Mouse (Mus musculus) left cerebral cortex, adult 8-10 months (tissue): Measurements from ENCODE around the gene Wdr60. TPM values are rescaled to one million over a fixed set of nuclear protein-coding genes. Genes with fewer than 3 reads are reported as not detected.

Experiments
- DNase-seq, 2 experiments: peaks; one replicate each; pipeline ENCODE4 v3.0.0; 2022; ENCODE audit warnings: low spot score in 2 of 2
- total RNA-seq, 4 experiments: library from RNA; stranded (reverse); gene quantifications; 2 replicates each; pipeline ENCODE4 v1.2.4; 2022

Wdr60 gene
- total RNA-seq, 4 experiments from 2014 or later: 14.2 to 22.9 (median 17.9) TPM

DNA sequence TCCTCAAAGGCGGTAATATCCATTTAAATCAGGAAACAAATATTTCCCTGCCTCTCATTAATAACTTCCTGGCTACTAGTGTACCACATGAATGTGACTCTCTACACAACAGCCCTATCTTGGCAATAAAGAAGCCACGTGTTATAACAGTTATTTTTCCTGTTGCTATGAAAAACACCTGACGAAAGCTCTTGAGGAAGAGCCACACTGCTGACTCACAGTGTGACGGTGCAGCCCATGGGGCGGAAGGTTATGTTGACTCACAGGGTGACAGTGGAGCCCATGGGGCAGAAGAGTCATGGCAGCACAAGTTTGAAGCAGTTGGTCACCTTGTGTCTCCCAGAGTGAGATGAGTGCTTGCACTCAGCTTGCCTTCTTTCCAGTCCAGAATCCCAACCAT is 6.6 kb upstream of the Wdr60 start:
- no peak for DNase-seq

DNA sequence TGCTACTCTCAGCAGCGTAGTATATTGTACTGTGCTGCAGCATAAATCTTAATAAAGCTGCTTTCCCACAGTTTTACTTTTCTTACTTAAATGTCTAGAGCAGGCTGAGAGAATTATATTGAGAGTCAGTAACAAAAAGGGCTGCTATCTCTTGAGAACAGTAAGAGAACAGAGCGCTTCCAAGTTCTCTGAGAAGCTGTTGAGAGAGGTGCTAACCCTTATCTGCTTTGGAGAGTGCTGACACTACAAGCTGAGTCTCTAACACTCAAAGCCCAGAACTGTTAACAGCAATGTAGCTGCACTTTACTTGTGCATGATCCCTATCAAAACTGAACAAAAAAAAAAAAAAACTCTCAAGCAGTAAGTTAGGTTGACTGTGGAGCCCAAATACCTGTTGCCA is 2.5 kb upstream of the Wdr60 start:
- no peak for DNase-seq

- no peak for DNase-seq
Measured at GRCm38 (mm10) chr12:116264756-116265155, 1.9 kb upstream of the Wdr60 start.

DNA sequence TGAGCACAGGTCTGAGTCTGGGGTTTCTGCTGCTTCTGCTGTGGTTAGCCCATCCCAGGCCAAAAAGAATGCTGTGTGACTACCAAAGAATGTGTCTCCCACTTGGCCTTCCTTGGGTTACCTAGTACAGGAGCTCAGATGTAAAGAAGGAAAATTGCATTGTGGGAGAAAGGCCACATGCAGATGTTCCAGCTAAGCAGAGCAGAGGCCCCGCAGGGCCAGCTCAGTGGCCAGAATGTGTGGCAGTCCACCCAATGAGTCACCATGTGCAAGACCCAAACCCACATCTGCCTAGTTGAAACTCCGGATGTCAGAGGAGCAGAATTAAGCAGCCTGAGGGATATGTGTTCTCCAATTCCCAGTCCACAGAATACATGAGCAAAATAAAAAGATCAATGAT is 4.5 kb downstream of the Wdr60 start:
- DNase-seq: no peak

GRCm38 (mm10) chr12:116255636-116256035 is 7.2 kb downstream of the Wdr60 start:
- no peak for DNase-seq

GRCm38 (mm10) chr12:116254652-116255051 is 8.2 kb downstream of the Wdr60 start:
- DNase-seq: no peak

GRCm38 (mm10) chr12:116244601-116245000 is 18.2 kb downstream of the Wdr60 start:
- DNase-seq: no peak

GRCm38 (mm10) chr12:116238803-116239202 is 24.0 kb downstream of the Wdr60 start:
- no peak for DNase-seq

DNA sequence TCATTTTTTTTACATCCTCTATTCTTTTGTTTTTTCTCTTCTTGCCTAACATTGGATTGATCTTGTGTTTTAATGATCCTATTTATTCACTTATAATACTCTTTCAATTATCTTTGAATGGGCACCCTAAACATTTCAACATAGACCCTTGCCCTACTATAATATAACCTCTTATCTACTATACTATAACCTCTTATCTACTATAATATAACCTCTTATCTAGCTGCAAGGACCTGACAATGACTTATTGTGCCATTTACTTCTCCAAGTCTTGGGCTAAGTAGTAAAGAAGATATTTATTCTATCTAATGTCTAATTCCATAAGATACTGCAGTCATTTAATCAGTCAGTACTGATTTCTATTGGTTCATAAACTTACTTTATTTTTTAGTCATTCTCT is 24.5 kb downstream of the Wdr60 start:
- DNase-seq: no peak

DNA sequence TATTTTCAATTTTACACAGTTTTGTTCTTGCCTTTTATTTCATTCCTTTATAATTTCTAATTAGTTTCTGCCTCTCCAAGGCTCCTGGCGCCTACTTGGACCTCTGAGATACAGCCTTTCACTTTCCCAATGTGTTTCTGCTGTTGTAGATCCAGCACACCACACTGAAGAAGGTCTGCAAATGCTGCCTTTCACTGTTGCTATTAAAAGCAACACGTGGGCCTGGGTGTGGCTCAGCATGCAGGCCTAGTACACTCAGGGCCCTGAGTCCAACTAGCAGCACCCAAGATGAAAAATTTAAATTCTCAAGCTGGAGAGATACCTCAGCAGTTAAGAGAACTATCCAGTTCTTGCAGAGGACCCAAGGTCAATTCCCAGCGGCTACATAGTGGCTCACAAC is 26.2 kb downstream of the Wdr60 start:
- DNase-seq: no peak

- no peak for DNase-seq
Measured at GRCm38 (mm10) chr12:116235356-116235755, 27.5 kb downstream of the Wdr60 start.

DNA sequence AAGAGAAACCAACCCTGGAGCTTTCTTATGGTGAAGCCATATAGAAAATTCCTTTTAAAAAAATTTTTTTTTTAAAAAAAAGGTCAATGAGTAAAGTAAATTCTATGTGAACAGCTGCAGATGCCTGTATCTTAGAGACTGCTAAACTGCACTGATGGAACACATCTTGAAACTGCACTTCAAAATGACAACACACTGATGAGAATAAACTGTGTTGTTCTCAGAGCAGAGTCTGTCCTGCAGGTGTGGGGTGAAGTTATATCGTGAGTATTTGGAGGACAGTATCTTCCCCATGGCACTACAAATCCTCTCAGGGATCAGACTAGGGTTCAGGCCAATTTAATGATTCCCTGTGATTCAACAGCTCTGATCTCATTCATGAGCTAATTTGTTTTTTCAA is 30.8 kb downstream of the Wdr60 start:
- no peak for DNase-seq

DNA sequence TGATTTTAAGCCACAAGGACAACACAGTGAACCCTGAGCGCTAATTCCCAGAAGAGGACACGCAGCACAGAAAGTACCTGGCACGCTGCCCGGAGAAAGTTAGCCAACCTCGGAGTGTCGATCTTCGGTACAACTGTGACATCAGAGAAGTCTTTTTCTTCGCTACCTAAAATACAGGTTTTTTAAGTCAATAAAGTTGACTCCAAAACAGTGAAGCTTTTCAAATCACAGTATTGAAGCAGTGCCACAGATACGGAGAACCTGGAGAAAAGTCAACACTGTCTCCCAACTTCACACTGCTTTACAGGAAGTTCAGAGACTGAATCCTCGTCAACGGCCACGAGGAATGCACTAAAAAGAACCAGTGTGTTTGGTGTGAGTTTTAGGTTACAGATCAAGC is 31.2 kb downstream of the Wdr60 start:
- no peak for DNase-seq

GRCm38 (mm10) chr12:116229451-116229850 is 33.4 kb downstream of the Wdr60 start:
- DNase-seq: no peak

DNA sequence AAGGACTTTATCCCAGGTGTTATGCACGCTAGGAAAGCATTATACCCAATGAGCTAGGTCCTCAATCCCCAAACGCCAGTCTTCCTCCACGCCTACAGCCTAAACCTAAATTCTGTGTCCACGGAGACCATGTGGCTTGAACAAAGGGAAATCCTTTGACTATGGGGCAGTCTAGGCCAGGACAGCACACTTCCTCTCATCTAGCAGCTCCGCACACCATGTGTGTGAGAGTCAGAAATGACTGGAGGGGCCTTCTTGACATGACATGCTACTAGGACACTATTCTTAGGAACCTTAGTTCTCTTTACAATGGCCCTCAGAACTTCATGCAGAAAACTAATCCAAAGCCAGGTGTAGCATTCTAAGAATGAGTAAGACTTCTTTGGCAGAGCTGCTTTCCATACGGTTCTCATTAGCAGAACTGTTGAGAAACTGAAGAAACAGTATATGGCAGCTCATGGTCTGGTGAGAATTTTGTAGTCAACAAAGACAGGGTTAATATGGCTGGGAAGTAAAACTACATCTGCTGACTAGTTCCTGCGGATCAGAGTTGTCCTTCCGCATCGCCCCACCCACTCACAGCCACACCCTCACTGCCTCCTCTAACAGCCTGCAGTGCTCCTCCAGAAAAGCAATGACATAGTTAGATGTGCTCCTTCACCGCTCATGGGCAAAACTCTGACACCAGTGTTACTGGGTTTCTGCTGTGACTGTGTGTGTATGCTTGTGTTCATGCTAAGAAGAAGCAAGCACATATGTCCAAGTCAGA is 36.3 kb downstream of the Wdr60 start:
- DNase-seq: no peak

DNA sequence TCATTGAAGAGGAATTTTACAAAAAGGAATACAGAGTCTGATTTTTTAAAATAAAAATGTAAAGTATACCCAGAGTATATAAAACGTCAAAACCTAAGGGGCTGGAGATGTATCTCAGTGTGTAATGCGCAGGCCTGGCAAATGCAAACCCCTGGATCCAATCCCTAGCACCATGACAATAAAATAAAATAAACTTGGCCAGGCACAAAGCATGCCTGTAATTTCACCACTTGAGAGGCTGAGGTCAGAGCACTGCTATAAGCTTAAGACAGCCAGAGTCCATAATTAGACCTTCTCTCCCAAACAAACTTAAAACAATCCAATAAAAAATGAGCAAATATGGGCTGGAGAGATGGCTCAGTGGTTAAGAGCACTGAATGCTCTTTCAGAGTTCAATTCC is 39.7 kb downstream of the Wdr60 start:
- no peak for DNase-seq

DNA sequence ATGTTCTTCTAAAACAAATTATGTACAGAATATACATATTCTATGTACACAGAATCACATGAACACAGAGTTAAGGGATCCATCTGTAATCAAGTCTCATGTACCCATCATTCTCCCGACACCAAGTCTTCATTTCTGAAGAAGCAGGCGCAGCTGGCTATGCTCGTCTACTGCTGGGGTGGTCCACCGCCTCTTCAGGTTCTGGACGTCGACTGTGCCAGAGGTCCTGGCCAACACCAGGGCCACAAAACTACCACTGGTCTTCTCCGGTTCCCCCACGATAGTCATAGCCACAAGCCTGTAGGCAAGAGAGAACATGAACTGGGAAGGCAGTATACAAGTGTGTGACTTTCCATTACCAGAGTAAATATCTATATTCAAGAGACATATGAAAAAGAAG is 55.3 kb downstream of the Wdr60 start:
- DNase-seq: no peak

DNA sequence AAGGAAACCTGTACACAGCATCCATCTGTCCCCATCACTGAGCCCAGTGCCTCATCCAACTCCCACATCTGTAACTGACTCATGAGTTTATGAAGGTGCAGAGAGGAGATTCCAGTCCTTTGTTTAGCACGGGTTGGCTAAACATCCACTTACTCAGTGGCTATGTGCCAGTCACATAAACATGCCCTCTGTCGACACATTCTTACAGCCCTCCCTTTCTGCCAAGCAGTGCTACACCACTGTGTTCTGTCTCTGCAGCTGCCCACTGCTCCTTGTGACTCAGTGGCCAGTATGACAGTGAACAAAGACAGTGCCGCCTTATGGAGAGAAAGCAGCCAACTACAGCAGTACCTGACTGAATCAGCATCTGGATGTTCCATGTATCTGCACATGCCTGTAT is 57.1 kb downstream of the Wdr60 start:
- peak in 1 of 2 experiments; percentile 35 for DNase-seq

DNA sequence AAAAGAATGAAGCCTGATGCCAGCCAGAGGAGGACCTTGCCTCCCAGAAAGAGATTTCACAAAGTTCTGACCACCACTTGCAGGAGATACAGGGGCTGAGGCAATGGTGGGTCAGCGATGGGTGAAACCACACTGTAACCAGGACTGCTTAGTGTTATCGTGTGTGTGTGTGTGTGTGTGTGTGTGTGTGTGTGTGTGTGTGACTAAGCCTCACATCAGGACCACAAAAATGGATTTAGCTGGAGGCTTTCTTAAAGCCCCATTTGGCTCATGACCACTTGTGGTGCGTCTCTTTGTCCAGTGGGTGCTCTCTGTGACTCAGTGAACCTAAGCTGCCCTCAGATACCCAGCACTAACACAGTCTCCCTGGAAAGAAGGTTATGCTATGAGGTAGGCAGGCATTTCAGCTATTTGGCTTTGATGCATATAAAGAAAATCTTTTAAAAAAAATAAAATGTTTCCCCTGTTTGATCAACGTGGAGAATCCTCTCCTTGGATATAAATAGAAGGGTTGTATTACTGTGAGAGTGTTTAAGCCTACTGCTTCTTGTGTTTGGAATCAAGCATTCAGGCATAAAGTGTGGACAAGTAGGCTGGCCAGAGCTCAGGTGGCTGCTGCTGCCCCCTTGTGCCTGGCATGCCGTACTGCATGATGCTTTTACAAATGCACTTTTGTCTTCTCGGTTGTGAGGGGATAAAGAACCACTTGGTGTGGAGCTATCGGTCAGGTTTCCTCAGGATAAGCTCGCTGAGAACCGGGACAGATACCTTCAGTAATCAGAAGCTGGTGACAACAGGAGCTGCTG is 60.4 kb downstream of the Wdr60 start:
- DNase-seq: peak in 1 of 2 experiments; percentile 39

DNA sequence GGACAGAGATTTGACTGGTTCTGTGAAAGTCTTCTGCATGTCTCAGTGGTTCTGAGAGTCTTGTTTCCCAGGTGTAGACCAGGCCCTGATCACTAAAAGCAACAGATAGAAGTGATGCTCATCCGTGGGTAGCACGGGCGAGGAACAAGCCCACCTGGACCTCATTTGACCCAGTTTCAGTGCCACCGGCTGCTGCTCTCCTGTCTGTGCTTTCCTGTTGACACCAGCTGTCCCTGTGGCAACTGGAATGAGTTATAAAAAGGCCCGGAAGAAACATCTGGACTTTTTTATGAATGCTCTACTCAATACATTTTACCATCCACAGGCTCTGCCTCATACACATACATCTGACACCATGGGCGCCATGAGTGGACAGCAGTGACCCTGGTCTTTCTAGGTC is 64.0 kb downstream of the Wdr60 start:
- DNase-seq: no peak

- DNase-seq: no peak
Measured at GRCm38 (mm10) chr12:116196221-116196620, 66.6 kb downstream of the Wdr60 start.

GRCm38 (mm10) chr12:116194641-116195040 is 68.2 kb downstream of the Wdr60 start:
- DNase-seq: no peak

DNA sequence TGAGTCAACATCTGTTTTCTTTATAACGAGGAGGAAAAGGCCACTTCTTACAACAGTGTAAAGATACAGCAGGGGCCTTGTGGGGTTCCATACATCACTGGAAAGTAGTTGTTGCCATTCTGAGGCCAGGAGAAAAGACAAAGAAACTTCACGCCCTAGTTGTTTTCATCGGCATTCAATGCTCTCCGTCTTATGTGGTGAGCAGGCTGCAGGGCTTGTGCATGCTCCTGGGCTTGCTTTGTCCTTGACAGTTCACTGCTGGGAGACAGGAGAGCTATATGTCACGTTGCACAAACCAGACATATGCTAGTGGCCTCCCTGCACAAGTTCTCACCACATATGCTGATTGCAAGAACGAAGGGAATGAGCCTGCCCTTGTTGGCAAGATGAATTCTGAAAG is 68.9 kb downstream of the Wdr60 start:
- DNase-seq: no peak
